Mouse (Mus musculus): ENCODE measurements around the gene Pax6. TPM values are rescaled to one million over a fixed set of nuclear protein-coding genes. Genes with fewer than 3 reads are reported as not detected.

Gene Pax6
- polyA plus RNA-seq, 1 experiment from 2014 or later: 1.8 TPM

DNA sequence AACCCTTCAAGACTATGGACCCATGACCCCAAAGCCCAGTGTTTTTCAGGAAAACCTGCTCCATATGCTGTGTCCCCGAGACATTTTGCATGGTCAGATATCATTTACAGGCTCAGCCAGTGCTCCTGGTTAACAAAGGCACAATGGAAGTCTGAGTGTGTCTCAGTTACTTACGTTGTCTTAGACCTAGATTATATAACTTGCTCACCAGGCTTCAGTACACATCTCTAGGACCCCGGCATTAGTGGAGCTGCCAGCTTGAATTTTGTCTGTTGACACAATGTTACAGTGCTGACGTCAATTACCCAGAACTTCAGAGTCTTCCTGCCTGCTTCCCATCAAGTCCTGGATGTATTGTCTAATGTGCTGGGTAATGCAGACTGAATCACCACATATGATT is 33.1 kb downstream of the Pax6 start:
- H3K27me3 ChIP-seq (replicated peaks; ENCODE audit: control insufficient read depth, insufficient read depth, low read length): no peaks in the 10 kb centered on the region
- 63% methylated on average over 4 of the region's 4 CpGs for WGBS
- H3K27ac ChIP-seq (ENCODE audit: low read length): no peak overlapping the region

DNA sequence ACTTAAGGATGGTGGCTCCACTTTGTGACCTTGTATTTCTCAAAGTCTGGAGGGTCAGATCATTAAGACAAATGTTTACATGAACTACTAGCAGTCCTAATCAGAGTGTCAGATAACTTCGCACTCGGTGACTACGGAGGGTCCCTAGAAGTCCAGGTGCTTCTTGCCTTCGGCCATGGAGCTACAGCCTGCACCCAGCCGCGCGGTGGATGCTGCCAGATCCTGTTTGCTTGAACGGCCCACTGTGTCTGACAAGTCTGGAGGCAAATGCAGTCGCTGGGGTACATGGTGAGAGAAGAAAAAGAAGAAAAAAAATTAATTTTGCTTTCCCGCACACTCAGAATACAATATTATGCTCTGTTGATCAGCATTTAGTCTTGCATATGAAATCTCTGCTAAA is 33.9 kb downstream of the Pax6 start:
- no peaks in the 10 kb centered on the region for H3K27me3 ChIP-seq (replicated peaks; ENCODE audit: control insufficient read depth, insufficient read depth, low read length)
- no peak overlapping the region for H3K27ac ChIP-seq (ENCODE audit: low read length)
- H3K4me2 ChIP-seq (ENCODE audit: low read depth, low read length): no peak overlapping the region
- H3K4me1 ChIP-seq (ENCODE audit: control insufficient read depth, insufficient read depth, low read length): no peaks in the 10 kb centered on the region
- no peaks in the 10 kb centered on the region for H3K9me3 ChIP-seq (ENCODE audit: control insufficient read depth, low read length)
- WGBS: 66% methylated on average over 10 of the region's 10 CpGs
- H3K36me3 ChIP-seq (ENCODE audit: control insufficient read depth, insufficient read depth, low read length): no peaks in the 10 kb centered on the region
- ATAC-seq: no peak
- H3K4me3 ChIP-seq (ENCODE audit: low read length): no peak overlapping the region
- H3K9ac ChIP-seq (ENCODE audit: low read depth, low read length): no peak overlapping the region

More for the DNA sequence above, 33.1 kb downstream of the Pax6 start:
- no peaks in the 10 kb centered on the region for H3K9me3 ChIP-seq (ENCODE audit: control insufficient read depth, low read length)
- no peak overlapping the region for H3K4me3 ChIP-seq (ENCODE audit: low read length)
- no peak overlapping the region for H3K9ac ChIP-seq (ENCODE audit: low read depth, low read length)
- no peak overlapping the region for H3K4me2 ChIP-seq (ENCODE audit: low read depth, low read length)
- no peaks in the 10 kb centered on the region for H3K4me1 ChIP-seq (ENCODE audit: control insufficient read depth, insufficient read depth, low read length)
- no peaks in the 10 kb centered on the region for H3K36me3 ChIP-seq (ENCODE audit: control insufficient read depth, insufficient read depth, low read length)
- no peak for ATAC-seq

DNA sequence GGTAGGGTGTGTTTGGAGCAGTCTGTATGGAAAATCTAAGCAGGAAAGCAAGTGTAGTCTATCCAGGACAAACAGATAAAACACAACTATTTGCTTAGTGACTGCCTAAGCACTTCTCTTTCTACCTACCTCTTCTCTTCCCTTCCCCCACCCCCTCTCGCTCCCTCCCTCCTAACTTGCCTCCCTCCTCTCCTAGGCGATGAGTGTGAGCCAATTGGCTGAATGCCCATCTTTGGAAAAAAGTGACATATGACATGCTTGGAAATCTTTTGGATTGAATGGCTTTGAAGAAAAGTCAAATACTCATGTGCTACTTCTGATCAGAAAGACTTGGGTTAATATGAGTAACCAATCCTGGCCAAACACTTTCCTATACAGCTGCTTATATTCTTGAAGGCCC is 36.6 kb downstream of the Pax6 start:
- H3K4me2 ChIP-seq (ENCODE audit: low read depth, low read length): no peak overlapping the region
- 77% methylated on average over 2 of the region's 2 CpGs for WGBS

DNA sequence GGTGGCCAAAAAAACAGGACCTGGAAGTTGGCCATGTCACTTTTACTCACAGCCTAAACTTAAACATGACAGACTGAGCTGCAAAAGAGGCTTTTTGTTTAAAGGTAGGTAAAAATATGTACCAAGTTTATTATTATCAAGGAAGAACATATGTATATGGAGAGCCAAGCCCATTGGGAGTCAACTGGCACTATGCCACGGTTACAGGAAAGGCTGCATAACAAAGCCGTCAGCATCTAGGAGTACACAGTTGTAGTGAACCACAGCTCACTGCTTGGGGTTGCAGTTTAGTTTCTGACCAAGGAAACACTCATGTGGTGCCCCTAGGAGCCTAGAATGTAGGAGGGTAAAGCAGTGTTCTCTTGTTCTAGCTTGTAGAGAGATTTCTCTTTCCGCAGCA is 40.4 kb downstream of the Pax6 start:
- no peaks in the 10 kb centered on the region for H3K9me3 ChIP-seq (ENCODE audit: control insufficient read depth, low read length)
- H3K4me3 ChIP-seq (ENCODE audit: low read length): no peak overlapping the region
- 78% methylated on average over 3 of the region's 3 CpGs for WGBS
- H3K27me3 ChIP-seq (replicated peaks; ENCODE audit: control insufficient read depth, insufficient read depth, low read length): no peaks in the 10 kb centered on the region
- no peak overlapping the region for H3K27ac ChIP-seq (ENCODE audit: low read length)
- no peak for ATAC-seq
- H3K36me3 ChIP-seq (ENCODE audit: control insufficient read depth, insufficient read depth, low read length): no peaks in the 10 kb centered on the region
- H3K4me2 ChIP-seq (ENCODE audit: low read depth, low read length): no peak overlapping the region
- no peak overlapping the region for H3K9ac ChIP-seq (ENCODE audit: low read depth, low read length)
- H3K4me1 ChIP-seq (ENCODE audit: control insufficient read depth, insufficient read depth, low read length): no peaks in the 10 kb centered on the region

More for the DNA sequence above, 36.6 kb downstream of the Pax6 start:
- Histone ChIP-seq H3K4me1 (ENCODE audit: control insufficient read depth, insufficient read depth, low read length) (no peaks in the 10 kb centered on the region), H3K9me3 (ENCODE audit: control insufficient read depth, low read length) (no peaks in the 10 kb centered on the region), H3K27ac (ENCODE audit: low read length) (no peak overlapping the region), H3K9ac (ENCODE audit: low read depth, low read length) (no peak overlapping the region), H3K4me3 (ENCODE audit: low read length) (no peak overlapping the region), H3K27me3 (replicated peaks; ENCODE audit: control insufficient read depth, insufficient read depth, low read length) (no peaks in the 10 kb centered on the region), H3K36me3 (ENCODE audit: control insufficient read depth, insufficient read depth, low read length) (no peaks in the 10 kb centered on the region)
- ATAC-seq: no peak

DNA sequence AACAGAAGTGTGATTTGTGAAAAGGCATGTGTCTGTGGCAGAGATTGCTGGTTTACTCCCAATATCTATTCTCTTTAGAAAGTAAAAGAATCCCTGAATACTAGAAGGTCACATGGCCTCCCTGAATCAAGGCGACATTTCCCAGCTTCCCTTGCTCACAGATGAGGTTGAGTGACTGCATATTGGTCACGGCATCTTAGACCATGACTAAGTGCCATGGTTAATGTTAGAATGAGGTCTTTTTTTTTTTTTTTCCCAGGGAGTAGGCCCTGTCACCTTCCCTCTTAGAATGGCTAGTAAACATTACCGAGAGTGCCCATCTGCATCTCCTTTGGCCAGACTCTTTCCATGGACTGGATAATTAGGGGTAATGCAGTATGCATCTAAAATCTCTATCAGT is 41.8 kb downstream of the Pax6 start:
- Histone ChIP-seq H3K4me1 (ENCODE audit: control insufficient read depth, insufficient read depth, low read length) (no peaks in the 10 kb centered on the region), H3K9ac (ENCODE audit: low read depth, low read length) (no peak overlapping the region), H3K27me3 (replicated peaks; ENCODE audit: control insufficient read depth, insufficient read depth, low read length) (no peaks in the 10 kb centered on the region), H3K4me2 (ENCODE audit: low read depth, low read length) (no peak overlapping the region), H3K36me3 (ENCODE audit: control insufficient read depth, insufficient read depth, low read length) (no peaks in the 10 kb centered on the region), H3K27ac (ENCODE audit: low read length) (no peak overlapping the region), H3K9me3 (ENCODE audit: control insufficient read depth, low read length) (no peaks in the 10 kb centered on the region), H3K4me3 (ENCODE audit: low read length) (no peak overlapping the region)
- ATAC-seq: no peak
- WGBS: 75% methylated on average over 3 of the region's 3 CpGs

DNA sequence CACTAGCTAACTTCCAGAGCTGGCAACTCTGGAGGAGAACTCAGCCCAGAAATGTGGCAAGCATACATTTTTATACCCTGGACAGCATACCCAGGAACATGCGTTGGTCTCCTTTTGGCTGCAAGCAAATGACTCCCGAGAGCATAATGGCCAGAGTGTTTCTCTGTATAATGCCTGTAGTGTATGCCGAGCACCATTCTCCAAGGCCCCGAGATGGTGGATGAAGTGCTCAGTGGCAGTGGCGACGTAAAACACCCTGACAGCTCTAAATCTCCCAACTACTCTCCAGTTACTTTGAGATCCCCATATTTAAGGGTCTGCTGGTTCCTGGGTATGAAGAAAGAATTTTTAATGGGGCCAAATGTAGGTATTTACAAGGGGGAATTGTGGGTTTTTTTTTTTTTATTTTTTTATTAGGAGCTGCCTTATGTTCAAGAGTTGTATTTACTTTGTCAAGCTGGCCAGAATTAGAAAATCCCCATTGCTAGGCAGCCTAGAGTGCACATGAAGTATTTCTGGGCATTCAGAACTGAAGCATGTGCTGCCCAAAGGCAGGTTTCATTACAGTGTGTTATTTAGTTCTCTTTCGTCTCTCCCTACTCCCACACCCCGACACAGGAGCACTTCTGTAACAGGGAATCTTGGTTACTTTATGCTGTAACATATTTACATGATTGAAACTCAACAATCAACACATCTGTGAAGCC is 46.9 kb downstream of the Pax6 start:
- no peak overlapping the region for H3K27ac ChIP-seq (ENCODE audit: low read length)
- WGBS: 77% methylated on average over 8 of the region's 8 CpGs
- H3K4me3 ChIP-seq (ENCODE audit: low read length): no peak overlapping the region

DNA sequence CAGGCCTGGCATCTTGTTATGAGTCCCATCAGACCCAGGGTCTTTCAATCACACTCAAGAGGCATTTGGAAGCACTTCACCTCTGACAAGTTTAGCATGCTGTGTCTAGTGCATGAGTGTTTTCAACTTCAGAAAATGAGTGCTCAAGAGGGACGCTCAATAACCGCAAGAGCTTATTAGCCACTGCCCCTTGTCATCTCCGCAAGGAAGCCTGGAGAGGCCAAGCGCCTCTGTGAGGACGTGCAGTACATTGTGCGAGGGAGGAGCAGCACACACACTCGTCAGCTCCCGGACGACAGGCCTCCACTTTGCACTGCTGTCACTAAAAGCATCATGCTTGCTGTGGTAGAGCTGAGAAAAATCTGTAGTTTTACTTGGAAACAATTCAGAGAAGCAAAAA is 58.0 kb downstream of the Pax6 start:
- Histone ChIP-seq H3K4me1 (ENCODE audit: control insufficient read depth, insufficient read depth, low read length) (no peaks in the 10 kb centered on the region), H3K27me3 (replicated peaks; ENCODE audit: control insufficient read depth, insufficient read depth, low read length) (no peaks in the 10 kb centered on the region), H3K36me3 (ENCODE audit: control insufficient read depth, insufficient read depth, low read length) (no peaks in the 10 kb centered on the region), H3K9me3 (ENCODE audit: control insufficient read depth, low read length) (no peaks in the 10 kb centered on the region), H3K4me3 (ENCODE audit: low read length) (no peak overlapping the region), H3K9ac (ENCODE audit: low read depth, low read length) (no peak overlapping the region), H3K27ac (ENCODE audit: low read length) (no peak overlapping the region), H3K4me2 (ENCODE audit: low read depth, low read length) (no peak overlapping the region)
- WGBS: 78% methylated on average over 9 of the region's 9 CpGs
- ATAC-seq: no peak

More for the DNA sequence above, 46.9 kb downstream of the Pax6 start:
- H3K9me3 ChIP-seq (ENCODE audit: control insufficient read depth, low read length): no peaks in the 10 kb centered on the region
- H3K9ac ChIP-seq (ENCODE audit: low read depth, low read length): no peak overlapping the region
- no peak overlapping the region for H3K4me2 ChIP-seq (ENCODE audit: low read depth, low read length)
- H3K27me3 ChIP-seq (replicated peaks; ENCODE audit: control insufficient read depth, insufficient read depth, low read length): no peaks in the 10 kb centered on the region
- ATAC-seq: no peak
- H3K4me1 ChIP-seq (ENCODE audit: control insufficient read depth, insufficient read depth, low read length): no peaks in the 10 kb centered on the region
- no peaks in the 10 kb centered on the region for H3K36me3 ChIP-seq (ENCODE audit: control insufficient read depth, insufficient read depth, low read length)

DNA sequence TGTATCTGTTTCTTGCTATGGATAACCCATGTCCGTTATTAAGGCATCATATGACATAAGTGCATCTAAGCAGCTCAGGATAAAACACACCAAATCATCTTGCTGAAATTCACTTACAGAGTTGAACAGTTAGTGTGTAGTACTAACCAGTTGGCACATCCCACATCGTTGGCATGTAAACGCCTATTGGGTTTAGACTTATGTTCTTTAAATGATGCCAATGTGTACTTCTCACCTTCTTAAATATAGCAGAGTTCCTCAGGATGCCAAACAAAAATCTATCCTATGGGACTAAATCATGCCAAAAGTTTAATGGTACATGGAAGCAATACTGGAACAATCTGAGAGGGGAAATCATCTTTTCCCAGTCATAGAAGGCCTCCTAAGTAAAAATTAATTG is 62.0 kb downstream of the Pax6 start:
- H3K9me3 ChIP-seq (ENCODE audit: control insufficient read depth, low read length): no peaks in the 10 kb centered on the region
- no peak for ATAC-seq
- H3K27me3 ChIP-seq (replicated peaks; ENCODE audit: control insufficient read depth, insufficient read depth, low read length): no peaks in the 10 kb centered on the region
- no peak overlapping the region for H3K27ac ChIP-seq (ENCODE audit: low read length)
- H3K4me2 ChIP-seq (ENCODE audit: low read depth, low read length): no peak overlapping the region
- WGBS: 92% methylated on average over 3 of the region's 3 CpGs
- H3K4me1 ChIP-seq (ENCODE audit: control insufficient read depth, insufficient read depth, low read length): no peaks in the 10 kb centered on the region
- no peak overlapping the region for H3K9ac ChIP-seq (ENCODE audit: low read depth, low read length)
- H3K36me3 ChIP-seq (ENCODE audit: control insufficient read depth, insufficient read depth, low read length): no peaks in the 10 kb centered on the region
- H3K4me3 ChIP-seq (ENCODE audit: low read length): no peak overlapping the region

DNA sequence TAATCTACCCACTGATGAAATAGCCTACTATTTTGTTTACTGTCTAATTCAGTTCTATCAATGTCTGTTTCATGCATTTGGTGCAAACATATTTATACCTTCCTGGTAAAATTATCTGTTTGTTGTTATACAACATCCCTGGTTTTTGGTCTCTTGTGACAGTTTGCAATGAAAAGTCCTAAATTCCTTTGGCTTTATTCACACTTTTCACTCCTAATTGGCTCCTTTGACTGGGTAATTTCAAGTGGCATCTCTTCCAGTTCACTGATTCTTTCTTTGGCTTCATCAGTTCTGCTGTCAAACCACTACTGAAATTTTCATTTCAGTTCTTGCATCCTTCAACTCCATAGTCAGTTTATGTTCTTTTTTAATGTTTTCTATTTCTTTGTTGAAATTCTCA is 67.5 kb downstream of the Pax6 start:
- no peaks in the 10 kb centered on the region for H3K9me3 ChIP-seq (ENCODE audit: control insufficient read depth, low read length)
- no peaks in the 10 kb centered on the region for H3K27me3 ChIP-seq (replicated peaks; ENCODE audit: control insufficient read depth, insufficient read depth, low read length)
- H3K27ac ChIP-seq (ENCODE audit: low read length): no peak overlapping the region
- H3K4me1 ChIP-seq (ENCODE audit: control insufficient read depth, insufficient read depth, low read length): no peaks in the 10 kb centered on the region
- no peak overlapping the region for H3K4me2 ChIP-seq (ENCODE audit: low read depth, low read length)
- no peaks in the 10 kb centered on the region for H3K36me3 ChIP-seq (ENCODE audit: control insufficient read depth, insufficient read depth, low read length)
- H3K9ac ChIP-seq (ENCODE audit: low read depth, low read length): no peak overlapping the region
- no peak overlapping the region for H3K4me3 ChIP-seq (ENCODE audit: low read length)
- ATAC-seq: no peak

DNA sequence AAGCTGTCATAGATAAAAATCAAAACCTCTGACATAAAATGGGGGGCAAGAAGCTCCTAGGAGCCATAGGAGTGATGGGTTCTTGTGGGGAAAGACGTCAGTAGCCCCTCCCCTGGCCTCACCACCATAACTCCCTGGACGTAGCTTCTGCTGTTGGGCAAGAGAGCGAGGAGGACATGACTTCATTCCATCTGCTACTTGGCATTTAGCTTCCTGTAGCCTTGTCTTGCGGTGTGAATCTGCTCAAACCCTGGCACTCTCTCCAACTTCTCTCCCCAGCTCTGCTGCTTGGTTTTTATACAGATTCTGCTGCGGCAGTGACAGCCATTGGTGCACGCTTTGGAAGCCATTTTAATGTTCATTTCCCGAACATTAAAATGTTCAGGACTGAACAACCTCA is 78.2 kb downstream of the Pax6 start:
- ATAC-seq: no peak
- Histone ChIP-seq H3K9me3 (ENCODE audit: control insufficient read depth, low read length) (no peaks in the 10 kb centered on the region), H3K4me3 (ENCODE audit: low read length) (no peak overlapping the region), H3K27ac (ENCODE audit: low read length) (no peak overlapping the region), H3K4me1 (ENCODE audit: control insufficient read depth, insufficient read depth, low read length) (no peaks in the 10 kb centered on the region), H3K9ac (ENCODE audit: low read depth, low read length) (no peak overlapping the region), H3K36me3 (ENCODE audit: control insufficient read depth, insufficient read depth, low read length) (no peaks in the 10 kb centered on the region), H3K27me3 (replicated peaks; ENCODE audit: control insufficient read depth, insufficient read depth, low read length) (no peaks in the 10 kb centered on the region), H3K4me2 (ENCODE audit: low read depth, low read length) (no peak overlapping the region)
- WGBS: 76% methylated on average over 7 of the region's 7 CpGs

Measured in intestine, embryonic 16.5 days (tissue).